Mouse (Mus musculus): ENCODE results near the gene Cbfa2t2.

- TF ChIP-seq CTCF (IDR thresholded peaks at IDR 0.05; ENCODE audit: extremely low read depth, insufficient read length, insufficient replicate concordance, low read depth, low read length) = no peak
- no peak for TF ChIP-seq POLR2A (IDR thresholded peaks at IDR 0.05; ENCODE audit: low read depth, low read length)
These were observed 133.6 kb downstream of the Cbfa2t2 start, which contains the start of gene E2f1 for GRCm38 (mm10) chr2:154569836-154570286.
